Mouse (Mus musculus) embryo, embryonic 10 days (tissue): ENCODE results near the gene Arid4a.

Experiments used
- DNase-seq: peaks from one replicate; pipeline ENCODE4 v3.0.0-alpha.2; 2015; ENCODE audit warnings: low spot score

Gene Arid4a

GRCm38 (mm10) chr12:71015363-71016210, at the start of gene Arid4a:
Arid4a (plus strand) TSS chr12:71015990.
- DNase-seq = peak; percentile 99

- no peak for DNase-seq
Observed at GRCm38 (mm10) chr12:70967581-70967980, 48.2 kb upstream of the Arid4a start.

GRCm38 (mm10) chr12:70968141-70968790, 47.5 kb upstream of the Arid4a start:
- peak; percentile 78 for DNase-seq

- DNase-seq = peak; percentile 86
Observed at GRCm38 (mm10) chr12:70968791-70969307, 46.9 kb upstream of the Arid4a start.

GRCm38 (mm10) chr12:70969485-70970184, 46.2 kb upstream of the Arid4a start:
- DNase-seq = peak; percentile 91

- no peak for DNase-seq
Observed at GRCm38 (mm10) chr12:70973831-70974230, 42.0 kb upstream of the Arid4a start.

GRCm38 (mm10) chr12:70974441-70975266, 41.1 kb upstream of the Arid4a start, which contains the start of gene Psma3:
Psma3 (plus strand) TSS chr12:70974621.
- DNase-seq = peak; percentile 97

- peak; percentile 20 for DNase-seq
Observed at GRCm38 (mm10) chr12:70975406-70975805, 40.4 kb upstream of the Arid4a start.

GRCm38 (mm10) chr12:70975891-70976290, 39.9 kb upstream of the Arid4a start:
- no peak for DNase-seq

GRCm38 (mm10) chr12:70978345-70978744, 37.4 kb upstream of the Arid4a start:
- no peak for DNase-seq

GRCm38 (mm10) chr12:70984855-70985550, 30.8 kb upstream of the Arid4a start:
- no peak for DNase-seq

GRCm38 (mm10) chr12:70997225-70997624, 18.6 kb upstream of the Arid4a start:
- no peak for DNase-seq

- DNase-seq = no peak
Observed at GRCm38 (mm10) chr12:70999423-70999903, 16.3 kb upstream of the Arid4a start.

GRCm38 (mm10) chr12:71000344-71000743, 15.4 kb upstream of the Arid4a start:
- no peak for DNase-seq

GRCm38 (mm10) chr12:71001456-71001855, 14.3 kb upstream of the Arid4a start:
- no peak for DNase-seq

- no peak for DNase-seq
Observed at GRCm38 (mm10) chr12:71003760-71004426, 11.9 kb upstream of the Arid4a start.

- no peak for DNase-seq
Observed at GRCm38 (mm10) chr12:71006141-71006540, 9.6 kb upstream of the Arid4a start.

GRCm38 (mm10) chr12:71006901-71007300, 8.9 kb upstream of the Arid4a start:
- DNase-seq = no peak

- DNase-seq = peak; percentile 56
Observed at GRCm38 (mm10) chr12:71009769-71010168, 6.0 kb upstream of the Arid4a start.

- DNase-seq = peak; percentile 72
Observed at GRCm38 (mm10) chr12:71014845-71015362, 886 bp upstream of the Arid4a start.
